Mouse (Mus musculus): ENCODE results near the gene Zfp599. TPM values are rescaled to one million over a fixed set of nuclear protein-coding genes. Genes with fewer than 3 reads are reported as not detected.
A peak's percentile ranks its signal among the peaks of the same experiment; 100 is the strongest.

Gene Zfp599
- total RNA-seq, 1 experiment from 2014 or later = 0.96 TPM

DNA sequence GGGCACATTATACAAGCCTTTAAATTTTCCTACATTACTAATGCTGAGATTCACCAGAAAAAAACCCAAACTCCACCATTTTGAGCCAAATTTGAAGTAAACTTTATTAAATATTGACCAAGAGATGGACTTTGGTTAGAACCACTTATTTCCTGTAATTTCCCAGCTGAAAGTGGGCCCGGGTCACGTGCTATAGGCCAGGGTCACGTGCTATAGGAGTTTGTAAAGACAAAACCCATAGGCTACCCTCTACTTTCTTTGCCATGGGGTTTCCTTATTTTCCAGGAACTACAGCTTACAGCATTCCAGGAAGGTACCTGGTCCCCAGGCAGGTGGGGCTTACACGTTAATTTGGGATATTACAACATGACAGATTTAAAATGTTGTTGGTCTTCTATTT lies 35.6 kb downstream of the Zfp599 start:
- no peak for DNase-seq

- no peak for DNase-seq
These were observed 41.7 kb downstream of the Zfp599 start for GRCm38 (mm10) chr9:22217858-22218493.

DNA sequence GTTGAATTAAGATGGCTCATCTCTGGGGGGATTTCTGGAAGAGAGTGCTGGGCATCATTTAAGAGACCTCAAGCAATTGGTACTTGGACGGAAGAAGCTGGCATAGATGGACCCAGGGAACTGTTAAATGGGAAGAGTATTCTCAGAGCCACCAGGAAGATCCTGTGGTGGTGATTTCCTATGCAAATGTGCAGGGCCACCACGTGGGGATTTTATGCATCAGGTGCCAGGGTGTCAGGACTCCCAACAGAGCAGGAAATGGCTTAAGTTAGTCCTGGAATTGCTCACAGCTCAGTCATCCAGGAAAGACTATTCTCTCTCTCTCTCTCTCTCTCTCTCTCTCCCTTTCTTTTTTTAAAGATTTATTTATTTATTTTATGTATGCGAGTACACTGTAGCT lies 43.0 kb downstream of the Zfp599 start:
- DNase-seq = no peak

DNA sequence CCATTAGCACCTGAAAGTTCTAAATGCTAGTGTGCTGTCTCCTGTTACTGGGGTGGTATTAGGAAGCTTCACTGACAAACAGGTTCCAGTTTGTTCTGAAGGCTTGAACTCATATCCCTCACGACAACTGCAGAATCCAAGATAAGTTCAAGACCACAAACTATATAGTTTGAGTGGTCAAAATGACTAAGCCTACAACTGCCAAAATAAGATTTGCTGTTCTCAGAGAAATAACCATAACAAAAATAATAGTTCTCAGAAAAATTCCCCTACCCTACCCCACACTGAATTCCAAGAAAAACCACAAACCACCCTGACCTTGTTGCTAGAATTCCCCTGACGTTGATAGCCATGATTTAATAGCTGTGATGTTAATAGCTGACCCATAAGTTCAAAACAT lies 45.1 kb downstream of the Zfp599 start:
- DNase-seq = no peak

DNA sequence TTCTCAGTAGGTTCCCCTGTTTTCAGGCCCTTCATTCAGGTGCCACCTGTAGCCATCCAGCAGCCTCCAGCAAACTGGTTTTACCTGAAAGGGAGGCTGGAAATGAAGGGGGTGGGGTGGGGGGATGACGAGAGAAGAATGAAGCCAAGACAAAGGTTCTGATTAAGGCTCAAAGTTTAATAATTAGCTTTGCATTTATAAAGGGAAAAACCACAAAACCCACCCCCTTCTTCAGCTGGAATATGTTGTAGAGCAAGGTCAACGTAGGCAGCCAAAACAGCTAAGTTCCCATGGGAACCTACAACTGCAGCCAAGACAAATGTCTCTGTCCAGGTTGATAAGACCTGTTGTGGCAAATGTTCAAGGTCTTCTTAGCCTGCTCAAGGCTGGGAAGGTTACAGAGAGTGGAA lies 45.9 kb downstream of the Zfp599 start:
- DNase-seq = peak; percentile 68

Other genes starting within 250 kb of the Zfp599 start
- gene Elavl3, start 207.9 kb downstream of the Zfp599 start, total RNA-seq (2021) = 2.4 and 3.0 TPM in 2 replicates
- not detected in 2 replicates for gene Gm49318, start 188.6 kb downstream of the Zfp599 start, total RNA-seq (2021)
- 9.1 and 10.1 TPM in 2 replicates for gene Zfp653, start 188.5 kb downstream of the Zfp599 start, total RNA-seq (2021)
- gene Ecsit, start 174.5 kb downstream of the Zfp599 start, total RNA-seq (2021) = 74.9 and 80.6 TPM in 2 replicates
- 0.56 and 7.1 TPM in 2 replicates for gene Cnn1, start 160.7 kb downstream of the Zfp599 start, total RNA-seq (2021)
- 66.9 and 74.2 TPM in 2 replicates for gene Elof1, start 142.7 kb downstream of the Zfp599 start, total RNA-seq (2021)
- 30.3 and 39.2 TPM in 2 replicates for gene Acp5, start 124.2 kb downstream of the Zfp599 start, total RNA-seq (2021)
- gene Pigyl, start 103.0 kb downstream of the Zfp599 start, total RNA-seq (2021) = 47.7 and 51.8 TPM in 2 replicates
- 1.2 and 2.0 TPM in 2 replicates for gene Zfp872, start 71.8 kb downstream of the Zfp599 start, total RNA-seq (2021)
- 33.5 and 39.9 TPM in 2 replicates for gene Zfp809, start 34.2 kb downstream of the Zfp599 start, total RNA-seq (2021)
- 8.0 and 10.2 TPM in 2 replicates for gene Zfp810, start 47.8 kb upstream of the Zfp599 start, total RNA-seq (2021)
- 16.4 and 17.5 TPM in 2 replicates for gene Anln, start 129.3 kb upstream of the Zfp599 start, total RNA-seq (2021)
- 3.6 and 4.9 TPM in 2 replicates for gene 9530077C05Rik, start 151.6 kb upstream of the Zfp599 start, total RNA-seq (2021)
- gene Gm17545, start 194.4 kb upstream of the Zfp599 start, total RNA-seq (2021) = not detected in 2 replicates
- gene Rp9, start 209.8 kb upstream of the Zfp599 start, total RNA-seq (2021) = 37.6 and 46.1 TPM in 2 replicates
- 14.3 and 18.7 TPM in 2 replicates for gene Bbs9, start 215.8 kb upstream of the Zfp599 start, total RNA-seq (2021)